Mouse (Mus musculus): Measurements from ENCODE around the gene Wfdc8. TPM values are rescaled to one million over a fixed set of nuclear protein-coding genes. Genes with fewer than 3 reads are reported as not detected.
"Not testable (repeated sequence)": the region's sequence is repeated elsewhere in the genome, so short reads cannot be mapped to it uniquely, and the experiment has no call there.

Wfdc8 gene
- total RNA-seq (2021), result not detected
- long read RNA-seq, experiment 1, result 0 reads
- long read RNA-seq, experiment 2, result 0 reads

- DNase-seq (ENCODE audit: low spot score in 2 of 2); intact Hi-C loops (cut with DNase I): not testable (repeated sequence)
Measured at GRCm38 (mm10) chr2:164613471-164613870, at the start of gene Wfdc8, which contains the start of gene Wfdc6b. Gene Wfdc8, minus strand, starts transcription at chr2:164613626. Gene Wfdc6b, plus strand, starts transcription at chr2:164613522.

GRCm38 (mm10) chr2:164656483-164656882, 43.1 kb upstream of the Wfdc8 start, which contains the start of gene Wfdc9:
Gene Wfdc9, minus strand, starts transcription at chr2:164656583.
- no peak for DNase-seq (ENCODE audit: low spot score in 2 of 2)
- intact Hi-C loops (cut with DNase I), result no loop called here

GRCm38 (mm10) chr2:164655858-164656257, 42.4 kb upstream of the Wfdc8 start, which contains the start of gene Wfdc10:
Gene Wfdc10, plus strand, starts transcription at chr2:164656046.
- peak; percentile 15 to 25 for DNase-seq (ENCODE audit: low spot score in 2 of 2)
- intact Hi-C loops (cut with DNase I), result no loop called here

- intact Hi-C loops (cut with DNase I), result no loop called here
- DNase-seq (ENCODE audit: low spot score in 2 of 2), result peak; percentile 14 to 22
Measured at GRCm38 (mm10) chr2:164641881-164642673, 28.7 kb upstream of the Wfdc8 start.

- DNase-seq (ENCODE audit: low spot score in 2 of 2), result peak in 1 of 2 experiments; percentile 14
- intact Hi-C loops (cut with DNase I), result no loop called here
Measured at GRCm38 (mm10) chr2:164641129-164641528, 27.7 kb upstream of the Wfdc8 start.

DNA sequence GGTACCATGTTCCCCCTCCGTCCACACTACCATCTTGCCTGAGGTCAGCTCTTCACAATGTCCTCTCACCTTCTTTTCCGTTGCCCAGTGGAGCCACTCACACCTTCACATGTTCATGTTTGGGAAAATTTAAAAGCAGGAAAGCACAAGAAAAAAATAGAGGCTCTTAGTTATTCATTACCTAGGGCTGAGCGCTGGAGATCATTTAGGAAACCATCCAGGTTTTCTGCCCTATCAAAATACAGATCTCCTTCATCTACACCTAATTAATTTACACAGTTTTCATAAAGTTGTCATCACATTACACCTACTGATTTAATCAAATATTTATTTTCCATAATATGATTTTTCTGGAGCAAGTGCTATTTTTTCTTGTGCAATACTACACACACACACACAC, 25.3 kb upstream of the Wfdc8 start, which contains the start of gene Wfdc16:
Wfdc16 (minus strand) TSS at position 101 of the 400 bp plus-strand sequence.
- intact Hi-C loops (cut with DNase I), result no loop called here
- no peak for DNase-seq (ENCODE audit: low spot score in 2 of 2)

- no peak for DNase-seq (ENCODE audit: low spot score in 2 of 2)
- intact Hi-C loops (cut with DNase I), result no loop called here
Measured at GRCm38 (mm10) chr2:164635266-164635665, 21.8 kb upstream of the Wfdc8 start.

DNA sequence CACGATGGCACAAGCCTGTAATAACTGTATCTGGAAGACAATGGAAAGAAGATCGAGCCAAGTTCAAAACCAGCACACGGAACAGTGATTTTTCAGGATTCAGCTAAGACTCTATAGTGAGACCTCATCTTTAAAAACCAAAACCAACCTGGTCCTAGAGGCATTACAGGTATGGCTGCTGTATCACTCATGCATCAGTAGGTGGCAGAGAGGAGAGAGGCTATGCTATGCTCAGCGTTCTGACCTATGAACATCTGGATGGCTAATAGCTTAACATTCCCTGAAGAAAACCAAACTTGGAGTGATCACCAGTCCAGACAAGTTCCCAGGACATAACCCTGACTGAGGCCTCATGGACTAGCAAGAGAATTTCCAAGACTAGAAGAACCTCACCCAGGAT, 8.3 kb upstream of the Wfdc8 start:
- intact Hi-C loops (cut with DNase I), result no loop called here
- no peak for DNase-seq (ENCODE audit: low spot score in 2 of 2)

GRCm38 (mm10) chr2:164619050-164619449, 5.6 kb upstream of the Wfdc8 start:
- intact Hi-C loops (cut with DNase I), result no loop called here
- no peak for DNase-seq (ENCODE audit: low spot score in 2 of 2)

DNA sequence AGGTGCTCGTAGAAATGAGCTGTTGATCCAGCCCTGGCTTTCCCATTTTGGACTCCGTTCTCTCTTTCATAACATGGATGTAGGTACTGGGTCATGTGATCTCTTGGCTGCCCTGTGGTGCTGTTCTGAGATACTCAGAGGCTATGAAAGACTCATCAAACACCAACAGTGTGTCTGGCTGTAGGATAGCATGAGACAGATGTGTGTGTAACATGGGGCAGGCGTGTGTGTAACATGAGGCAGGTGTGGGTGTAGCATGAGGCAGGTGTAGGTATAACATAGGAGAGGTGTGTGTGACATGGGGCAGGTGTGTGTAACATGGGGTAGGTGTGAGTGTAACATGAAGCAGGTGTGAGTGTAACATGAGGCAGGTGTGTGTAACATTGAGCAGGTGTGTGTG, 2.0 kb upstream of the Wfdc8 start:
- no peak for DNase-seq (ENCODE audit: low spot score in 2 of 2)
- intact Hi-C loops (cut with DNase I), result no loop called here

- intact Hi-C loops (cut with DNase I), result no loop called here
- no peak for DNase-seq (ENCODE audit: low spot score in 2 of 2)
Measured at GRCm38 (mm10) chr2:164608781-164609180, 4.6 kb downstream of the Wfdc8 start.

DNA sequence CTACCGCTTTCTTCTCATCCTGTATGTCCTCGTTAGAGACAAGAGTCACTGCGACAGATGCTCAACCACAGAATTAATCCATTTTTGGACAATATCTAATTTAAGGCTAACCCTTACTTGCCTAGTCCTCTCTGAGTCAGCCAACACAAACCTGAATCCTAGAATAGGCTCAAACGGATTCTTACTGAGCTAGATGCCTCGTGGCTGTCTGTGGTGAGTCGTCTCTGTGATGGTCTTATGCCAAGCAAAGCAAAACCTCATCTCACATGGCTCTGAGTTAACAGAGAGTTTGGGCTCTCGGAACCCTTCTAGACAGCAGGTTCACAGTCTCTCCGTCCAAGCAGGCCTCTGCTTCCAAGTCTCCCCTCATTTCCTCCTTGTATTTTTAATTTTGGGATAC, 9.0 kb downstream of the Wfdc8 start:
- no peak for DNase-seq (ENCODE audit: low spot score in 2 of 2)
- intact Hi-C loops (cut with DNase I), result no loop called here

DNA sequence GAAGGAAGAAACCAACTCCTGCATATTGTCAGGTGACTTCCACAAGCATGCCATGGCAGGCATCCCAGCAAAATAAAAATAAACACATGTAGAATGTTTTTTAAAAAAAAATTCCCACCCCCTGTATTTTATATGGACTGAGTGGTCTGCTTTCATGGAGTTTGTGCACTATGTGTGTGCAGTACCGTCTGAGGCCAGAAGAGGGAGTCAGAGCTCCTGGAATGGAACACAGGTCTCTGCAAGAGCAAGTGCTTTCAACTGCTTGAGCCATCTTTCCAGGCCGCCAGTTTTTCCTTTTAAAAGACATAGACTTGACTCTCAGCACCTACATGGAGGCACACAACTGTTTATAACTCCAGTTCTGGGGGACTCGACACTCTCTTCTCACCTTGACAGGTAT, 9.9 kb downstream of the Wfdc8 start:
- intact Hi-C loops (cut with DNase I), result no loop called here
- no peak for DNase-seq (ENCODE audit: low spot score in 2 of 2)

GRCm38 (mm10) chr2:164600179-164600578, 13.2 kb downstream of the Wfdc8 start:
- no peak for DNase-seq (ENCODE audit: low spot score in 2 of 2)
- intact Hi-C loops (cut with DNase I), result no loop called here

DNA sequence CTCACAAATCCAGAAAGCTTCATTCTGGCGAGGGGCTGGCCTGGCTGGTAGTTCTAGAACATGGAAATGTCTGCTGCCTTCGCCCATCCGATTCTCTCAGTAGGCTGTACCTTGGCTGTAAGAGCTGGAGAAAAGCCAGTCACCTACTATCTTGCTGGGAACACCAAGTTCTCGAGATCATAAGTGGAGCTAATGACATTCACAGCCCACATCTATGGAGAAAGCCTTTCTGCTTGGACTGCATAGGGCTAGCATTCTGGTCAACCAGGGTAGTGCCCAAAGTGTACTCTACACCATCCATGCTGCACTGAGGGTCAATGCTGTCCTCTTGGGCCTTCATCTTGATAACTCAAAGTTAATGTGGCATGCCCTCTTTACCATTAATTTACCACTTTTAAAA, 19.9 kb downstream of the Wfdc8 start, which contains the start of gene Eppin:
Eppin (minus strand) TSS at position 101 of the 400 bp plus-strand sequence.
- intact Hi-C loops (cut with DNase I), result loop anchor here (2.0 kb wide), 1 partner anchor 131 kb away; no protein-coding TSS in a partner anchor
- no peak for DNase-seq (ENCODE audit: low spot score in 2 of 2)

DNA sequence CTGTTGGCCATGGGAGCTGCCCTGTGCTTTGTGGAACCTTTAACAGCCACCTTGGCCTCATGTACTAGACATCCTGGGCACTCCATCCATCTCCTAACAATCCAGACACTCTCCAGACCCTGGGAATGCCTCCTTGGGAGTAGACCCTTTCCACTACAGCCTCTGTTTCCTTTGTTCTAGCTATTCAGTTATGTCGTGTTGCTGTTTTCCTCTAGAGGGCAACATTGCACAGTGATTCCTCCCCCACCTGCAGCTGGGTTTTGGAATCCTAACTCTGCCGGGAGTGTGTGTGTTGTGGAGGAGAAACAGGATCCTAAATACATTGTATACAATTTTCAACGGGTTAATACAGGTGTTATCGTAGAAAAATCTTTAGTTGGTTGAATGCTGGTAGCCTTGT, 21.4 kb downstream of the Wfdc8 start:
- intact Hi-C loops (cut with DNase I), result loop anchor here (2.0 kb wide), 1 partner anchor 133 kb away; no protein-coding TSS in a partner anchor
- DNase-seq (ENCODE audit: low spot score in 2 of 2), result peak; percentile 43 to 47

DNA sequence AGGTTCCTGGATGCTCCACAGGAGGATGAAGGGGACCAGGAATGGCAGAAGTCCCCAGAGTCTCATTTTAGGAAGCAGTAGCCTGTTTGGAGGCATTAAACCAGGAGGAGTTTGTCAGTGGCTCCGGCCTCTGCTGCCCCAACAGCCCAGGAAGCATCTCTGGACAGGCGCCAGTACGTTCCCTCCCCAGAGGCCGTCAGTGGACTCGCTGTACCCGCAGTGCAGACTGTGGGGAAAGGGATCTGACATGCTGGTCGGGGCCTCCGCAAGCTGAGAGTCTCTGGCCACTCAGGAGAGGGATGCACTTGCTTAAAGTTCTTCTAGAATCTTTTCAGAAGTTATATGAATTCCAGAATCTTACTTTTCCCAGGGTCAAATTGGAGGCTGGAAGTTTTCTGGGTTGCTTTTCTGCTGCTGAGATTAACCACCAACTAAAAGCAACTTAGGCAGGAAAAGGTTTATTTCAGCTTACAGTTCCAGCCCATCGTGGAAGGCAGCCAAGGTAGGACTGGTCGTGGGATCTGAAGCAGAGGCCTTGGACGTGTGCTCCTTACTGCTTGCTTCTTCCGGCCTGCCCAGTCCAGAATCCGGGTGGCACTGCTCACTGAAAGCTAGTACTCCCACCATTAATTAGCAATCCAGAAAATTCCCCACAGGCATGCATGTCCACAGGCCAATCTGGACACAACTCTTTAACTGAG, 28.3 kb downstream of the Wfdc8 start, which contains the start of gene Wfdc6a:
Wfdc6a (minus strand) TSS at position 423 of the 701 bp plus-strand sequence.
- DNase-seq (ENCODE audit: low spot score in 2 of 2); intact Hi-C loops (cut with DNase I): not testable (repeated sequence)

DNA sequence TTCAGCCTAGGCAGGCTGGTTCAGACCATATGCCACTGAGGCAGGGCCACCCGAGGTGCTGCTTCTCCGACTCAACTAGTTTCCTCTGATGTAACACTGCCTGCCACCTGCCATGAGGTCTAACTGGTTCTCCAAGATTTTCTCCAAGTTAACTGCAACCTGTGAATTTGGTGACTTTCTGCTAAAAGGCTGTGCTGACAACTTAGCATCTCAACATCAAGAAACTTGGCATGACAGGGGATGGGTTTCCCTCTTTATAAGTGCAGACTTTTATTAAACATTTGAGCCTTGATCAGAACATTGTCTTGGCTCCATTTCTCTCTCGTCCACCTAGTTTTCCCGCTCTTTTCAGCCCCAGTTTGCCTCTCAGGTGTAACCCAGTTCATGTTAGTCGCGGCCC, 40.1 kb downstream of the Wfdc8 start, which contains the start of gene Spint3:
Spint3 (minus strand) TSS at position 101 of the 400 bp plus-strand sequence.
- intact Hi-C loops (cut with DNase I); DNase-seq (ENCODE audit: low spot score in 2 of 2): not testable (repeated sequence)

- DNase-seq (ENCODE audit: low spot score in 2 of 2), result no peak
- intact Hi-C loops (cut with DNase I), result loop anchor here (10.0 kb wide), 1 partner anchor 113 kb away; the partner anchor contains the start of gene Sys1
Measured at GRCm38 (mm10) chr2:164567460-164567859, 46.0 kb downstream of the Wfdc8 start.

GRCm38 (mm10) chr2:164566997-164567396, 46.4 kb downstream of the Wfdc8 start:
- no peak for DNase-seq (ENCODE audit: low spot score in 2 of 2)
- intact Hi-C loops (cut with DNase I), result loop anchor here (10.0 kb wide), 1 partner anchor 112 kb away; the partner anchor contains the start of gene Sys1
